18 mouse cellular contexts compared by ENCODE assay signal in genomic region chr13:93966271-93966670, GRCm38 (mm10).
DNase-seq lines count a peak whose midpoint lies in the region; ATAC-seq and TF ChIP-seq lines count a peak whose summit lies in the region.
"Had no signal": no experiment of that assay in that cellular context is flagged by ENCODE, and none has a peak within 500 bp of the region (broad histone marks: within the 10 kb centered on the region; RNA-seq: fewer than 3 reads in every experiment).

No protein-coding gene starts in this region.

- ATAC-seq in hindbrain, embryonic 14.5 days (ENCODE audit: low FRiP score) = peak; percentile 69; the same call in 1 of the 2 replicates
- ATAC-seq in hindbrain, embryonic 12.5 days (ENCODE audit: low FRiP score) = no peak
- ATAC-seq in embryonic facial prominence, embryonic 14.5 days (ENCODE audit: low read depth) = peak; percentile 87
- peak; percentile 75 for ATAC-seq in hindbrain, postnatal 0 days
- ATAC-seq in heart, embryonic 11.5 days (replicated peaks; ENCODE audit: insufficient number of reproducible peaks, low FRiP score, low TSS enrichment) = no peak
- no peak for ATAC-seq in monocyte, adult 5-6 weeks (replicated peaks; ENCODE audit: insufficient number of reproducible peaks, low FRiP score, low TSS enrichment, poor library complexity, severe bottlenecking)
- ATAC-seq: intestine, embryonic 16.5 days had no signal

- H3K4me2 ChIP-seq in hindbrain, embryonic 14.5 days (replicated peaks) = no peak overlapping the region
- no peak overlapping the region for H3K4me2 ChIP-seq in hindbrain, embryonic 12.5 days (replicated peaks)
- H3K4me2 ChIP-seq in embryonic facial prominence, embryonic 14.5 days (ENCODE audit: low read depth, low read length) = no peak overlapping the region
- H3K4me2 ChIP-seq in hindbrain, postnatal 0 days (ENCODE audit: low read depth, low read length) = no peak overlapping the region
- H3K4me2 ChIP-seq in heart, embryonic 11.5 days = no peak overlapping the region
- H3K4me2 ChIP-seq: midbrain, embryonic 12.5 days; neural tube, embryonic 13.5 days had no signal

- no peaks in the 10 kb centered on the region for H3K4me1 ChIP-seq in hindbrain, embryonic 14.5 days (replicated peaks; ENCODE audit: control insufficient read depth, insufficient read depth, low read length)
- 0 out of 2 replicates have a peak, but pooled peaks cover 3% of the 10 kb centered on the region for H3K4me1 ChIP-seq in hindbrain, embryonic 12.5 days
- peaks cover 17% of the 10 kb centered on the region for H3K4me1 ChIP-seq in embryonic facial prominence, embryonic 14.5 days (ENCODE audit: control insufficient read depth, insufficient read depth, low read length)
- peaks cover 8% of the 10 kb centered on the region; the same call in 1 of the 2 replicates for H3K4me1 ChIP-seq in hindbrain, postnatal 0 days (ENCODE audit: insufficient read depth, low read length)
- H3K4me1 ChIP-seq in heart, embryonic 11.5 days (ENCODE audit: control insufficient read depth, insufficient read depth, low read length) = no peaks in the 10 kb centered on the region
- H3K4me1 ChIP-seq: neural tube, embryonic 13.5 days had no signal

- H3K9ac ChIP-seq in hindbrain, embryonic 14.5 days = no peak overlapping the region
- H3K9ac ChIP-seq in hindbrain, embryonic 12.5 days = no peak overlapping the region
- no peak overlapping the region for H3K9ac ChIP-seq in embryonic facial prominence, embryonic 14.5 days (ENCODE audit: low read depth, low read length)
- H3K9ac ChIP-seq in hindbrain, postnatal 0 days (replicated peaks; ENCODE audit: low read length) = no peak overlapping the region
- no peak overlapping the region for H3K9ac ChIP-seq in heart, embryonic 11.5 days (ENCODE audit: low read depth, low read length)
- H3K9ac ChIP-seq: liver, embryonic 14.5 days; midbrain, embryonic 12.5 days; neural tube, embryonic 13.5 days had no signal

- TF ChIP-seq CTCF in hindbrain, postnatal 0 days (IDR thresholded peaks at IDR 0.05; ENCODE audit: low read depth) = no peak

- no peaks in the 10 kb centered on the region for H3K9me3 ChIP-seq in hindbrain, embryonic 14.5 days (ENCODE audit: control insufficient read depth, low read length)
- no peaks in the 10 kb centered on the region for H3K9me3 ChIP-seq in hindbrain, embryonic 12.5 days (replicated peaks)
- H3K9me3 ChIP-seq in embryonic facial prominence, embryonic 14.5 days (ENCODE audit: control insufficient read depth, low read length) = no peaks in the 10 kb centered on the region
- H3K9me3 ChIP-seq in hindbrain, postnatal 0 days (ENCODE audit: low read length) = no peaks in the 10 kb centered on the region; the same call in 1 of the 2 replicates
- no peaks in the 10 kb centered on the region for H3K9me3 ChIP-seq in heart, embryonic 11.5 days (replicated peaks; ENCODE audit: control insufficient read depth, low read length)
- H3K9me3 ChIP-seq: midbrain, embryonic 12.5 days; neural tube, embryonic 13.5 days had no signal

- H3K27me3 ChIP-seq in hindbrain, embryonic 14.5 days (ENCODE audit: control insufficient read depth, insufficient read depth, low read length) = no peaks in the 10 kb centered on the region; the same call in 1 of the 2 replicates
- H3K27me3 ChIP-seq in hindbrain, embryonic 12.5 days = no peaks in the 10 kb centered on the region
- H3K27me3 ChIP-seq in embryonic facial prominence, embryonic 14.5 days (replicated peaks; ENCODE audit: control insufficient read depth, insufficient read depth, low read length) = no peaks in the 10 kb centered on the region
- no peaks in the 10 kb centered on the region for H3K27me3 ChIP-seq in hindbrain, postnatal 0 days (ENCODE audit: insufficient read depth, low read length)
- H3K27me3 ChIP-seq in heart, embryonic 11.5 days (ENCODE audit: control insufficient read depth, insufficient read depth, low read length) = no peaks in the 10 kb centered on the region

- no peak overlapping the region for H3K4me3 ChIP-seq in hindbrain, embryonic 14.5 days (replicated peaks; ENCODE audit: low read length)
- no peak overlapping the region for H3K4me3 ChIP-seq in hindbrain, embryonic 12.5 days
- no peak overlapping the region for H3K4me3 ChIP-seq in embryonic facial prominence, embryonic 14.5 days (ENCODE audit: low read depth, low read length)
- no peak overlapping the region for H3K4me3 ChIP-seq in hindbrain, postnatal 0 days (ENCODE audit: low read length)
- no peak overlapping the region for H3K4me3 ChIP-seq in heart, embryonic 11.5 days (ENCODE audit: low read depth, low read length)
- H3K4me3 ChIP-seq: midbrain, embryonic 12.5 days; neural tube, embryonic 13.5 days had no signal

- H3K27ac ChIP-seq in hindbrain, embryonic 14.5 days = no peak overlapping the region
- H3K27ac ChIP-seq in hindbrain, embryonic 12.5 days = no peak overlapping the region
- H3K27ac ChIP-seq in embryonic facial prominence, embryonic 14.5 days (replicated peaks; ENCODE audit: low read depth, low read length) = no peak overlapping the region; the same call in 1 of the 2 replicates
- H3K27ac ChIP-seq in hindbrain, postnatal 0 days = no peak overlapping the region
- H3K27ac ChIP-seq in heart, embryonic 11.5 days (ENCODE audit: low read depth, low read length) = no peak overlapping the region
- H3K27ac ChIP-seq: liver, embryonic 14.5 days; midbrain, embryonic 12.5 days; neural tube, embryonic 13.5 days had no signal

- no peak for DNase-seq in hindbrain, embryonic 14.5 days (ENCODE audit: low spot score)
- peak; percentile 62 for DNase-seq in Muller cell, postnatal 12 days (ENCODE audit: inconsistent ontology term)
- DNase-seq in embryonic facial prominence, embryonic 14.5 days (ENCODE audit: low spot score) = peak; percentile 85
- DNase-seq in hindbrain, postnatal 0 days (ENCODE audit: low spot score) = no peak
- no peak for DNase-seq in lung, postnatal 14 days
- DNase-seq: adrenal gland, postnatal 10 days; B cell, adult 2 months; cerebellum, postnatal 25 days; kidney, postnatal 4 days; lung, postnatal 4 days; thymus, adult 18-20 months had no signal

- no peaks in the 10 kb centered on the region for H3K36me3 ChIP-seq in hindbrain, embryonic 14.5 days (replicated peaks; ENCODE audit: control insufficient read depth, insufficient read depth)
- no peaks in the 10 kb centered on the region for H3K36me3 ChIP-seq in hindbrain, embryonic 12.5 days
- no peaks in the 10 kb centered on the region for H3K36me3 ChIP-seq in embryonic facial prominence, embryonic 14.5 days (ENCODE audit: control insufficient read depth, insufficient read depth, low read length)
- no peaks in the 10 kb centered on the region for H3K36me3 ChIP-seq in hindbrain, postnatal 0 days (ENCODE audit: insufficient read depth, low read length)
- no peaks in the 10 kb centered on the region for H3K36me3 ChIP-seq in heart, embryonic 11.5 days (ENCODE audit: control insufficient read depth, insufficient read depth, low read length)
- H3K36me3 ChIP-seq: midbrain, embryonic 12.5 days; neural tube, embryonic 13.5 days had no signal

Comparison
In these comparisons a context has a peak if more than half of its experiments do, and no peak if none do; other contexts are left out.
1. ATAC-seq: peak in hindbrain, embryonic 14.5 days (single experiment), embryonic facial prominence, embryonic 14.5 days (single experiment) and hindbrain, postnatal 0 days (single experiment); none in hindbrain, embryonic 12.5 days (single experiment), heart, embryonic 11.5 days (single experiment) and monocyte, adult 5-6 weeks (single experiment).
2. DNase-seq: peak in Muller cell, postnatal 12 days (single experiment) and embryonic facial prominence, embryonic 14.5 days (single experiment); none in hindbrain, embryonic 14.5 days (single experiment), hindbrain, postnatal 0 days (single experiment) and lung, postnatal 14 days (single experiment).